Mouse (Mus musculus) spleen, postnatal 36 days (tissue): ENCODE measurements around the gene Arhgap10.

Experiments used
- DNase-seq, 2 experiments: peaks; one replicate each; pipeline ENCODE4 v3.0.0; 2022; ENCODE audit warnings: low spot score in 2 of 2, mixed read lengths in 1 of 2

The Arhgap10 gene

DNA sequence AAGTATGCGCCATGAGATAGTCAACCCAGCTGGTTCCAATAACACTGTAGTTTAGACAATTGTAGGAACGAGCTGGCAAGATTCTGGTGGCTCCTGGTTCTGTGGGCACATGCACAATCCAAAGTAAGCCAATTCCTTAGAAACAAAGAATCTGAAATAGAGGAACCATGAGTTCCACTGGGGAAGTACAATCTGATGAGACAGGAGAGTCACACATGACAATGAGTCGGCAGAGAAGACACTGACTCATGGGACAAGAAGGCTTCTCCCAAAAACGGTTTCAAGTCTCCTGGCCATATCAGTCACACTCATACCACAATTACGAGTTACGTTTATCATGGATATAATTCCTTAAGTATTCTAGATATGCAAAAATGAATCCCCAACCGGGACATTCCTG is 75.3 kb downstream of the Arhgap10 start:
- DNase-seq: no peak

DNA sequence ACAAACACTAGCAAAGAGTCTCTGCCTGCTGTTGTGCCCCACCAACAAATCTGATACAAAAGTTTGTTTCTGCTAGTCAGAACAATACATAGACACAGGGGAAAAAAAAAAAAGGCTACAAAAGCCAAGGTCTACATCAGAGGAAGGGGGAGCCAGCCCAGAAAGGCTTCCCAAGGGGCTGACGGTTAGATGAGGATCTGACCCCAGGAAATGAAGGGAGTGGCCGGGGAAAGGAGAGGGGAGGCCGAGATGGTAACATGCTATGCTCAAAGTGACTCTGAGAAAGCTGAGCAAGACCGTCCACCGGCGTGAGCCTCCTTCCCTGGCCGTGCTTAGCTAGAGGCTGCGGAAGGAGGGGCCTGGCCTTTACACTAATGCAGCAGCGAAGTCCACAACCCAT is 76.8 kb downstream of the Arhgap10 start:
- DNase-seq: no peak

DNA sequence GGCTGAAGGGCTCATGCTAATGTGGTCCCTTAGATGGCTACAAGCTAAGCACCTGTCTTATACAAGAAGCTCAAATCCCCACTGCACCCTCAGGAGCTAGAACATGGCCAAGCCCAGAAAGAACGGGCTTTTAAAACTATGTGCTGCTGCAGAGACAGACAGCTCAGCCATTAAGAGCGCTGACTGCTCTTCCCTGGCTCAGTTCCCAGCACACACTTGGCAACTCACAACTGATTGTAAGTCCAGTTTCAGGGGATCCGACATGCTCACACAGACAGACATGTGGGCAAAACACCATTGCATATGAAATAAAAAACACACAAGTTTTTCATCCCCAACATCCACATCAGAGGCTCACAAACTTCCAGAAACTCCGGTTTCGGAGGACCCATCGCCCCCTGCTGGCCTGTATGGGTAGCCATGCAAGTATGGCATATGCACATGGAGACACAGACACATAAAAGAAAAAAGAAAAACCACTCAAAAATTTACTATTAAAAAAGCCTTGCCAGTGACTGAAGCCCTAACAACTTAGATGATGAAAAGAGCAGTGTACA is 77.4 kb downstream of the Arhgap10 start:
- no peak for DNase-seq

DNA sequence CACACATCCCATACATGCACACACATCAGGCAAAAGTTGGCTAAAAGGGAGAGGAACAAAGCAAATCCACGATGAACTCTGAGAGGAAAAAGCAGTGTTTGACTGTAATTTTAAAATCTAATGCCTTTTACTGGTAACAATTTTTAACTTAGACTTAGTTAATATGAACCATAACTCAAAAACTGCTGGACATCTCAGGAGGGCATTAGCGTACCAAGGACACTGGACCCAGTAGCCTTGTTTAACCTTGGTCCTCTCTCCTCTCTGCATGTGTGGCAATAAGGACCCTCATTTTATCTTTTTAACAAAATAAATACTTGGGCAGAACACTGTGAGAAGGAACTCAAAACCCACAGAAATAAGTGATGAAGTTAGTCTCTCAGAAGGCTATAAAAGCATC is 78.1 kb downstream of the Arhgap10 start:
- no peak for DNase-seq

- DNase-seq: no peak
These were observed 79.8 kb downstream of the Arhgap10 start for GRCm38 (mm10) chr8:77437807-77438493.

GRCm38 (mm10) chr8:77436013-77436990 is 81.5 kb downstream of the Arhgap10 start:
- no peak for DNase-seq

- DNase-seq: no peak
These were observed 84.5 kb downstream of the Arhgap10 start for GRCm38 (mm10) chr8:77433221-77433620.

DNA sequence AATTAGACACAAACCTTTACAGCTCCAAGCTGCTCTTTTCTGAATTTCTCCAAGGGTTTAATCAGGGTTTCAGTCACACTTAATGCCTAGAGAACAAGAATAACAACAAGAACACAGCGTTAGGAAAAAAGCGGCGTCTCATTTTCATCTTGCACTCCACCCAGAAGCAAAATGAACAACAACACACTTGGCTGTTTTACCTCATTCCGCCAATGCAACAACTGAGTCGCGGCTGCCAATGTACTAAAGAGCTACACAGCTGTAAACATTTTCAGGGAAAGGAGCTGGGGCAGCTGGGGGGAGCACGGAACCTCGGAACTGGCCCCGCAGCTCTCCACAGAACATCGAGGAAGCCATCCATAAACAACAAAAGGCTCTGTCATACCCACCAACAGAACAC is 85.0 kb downstream of the Arhgap10 start:
- no peak for DNase-seq

DNA sequence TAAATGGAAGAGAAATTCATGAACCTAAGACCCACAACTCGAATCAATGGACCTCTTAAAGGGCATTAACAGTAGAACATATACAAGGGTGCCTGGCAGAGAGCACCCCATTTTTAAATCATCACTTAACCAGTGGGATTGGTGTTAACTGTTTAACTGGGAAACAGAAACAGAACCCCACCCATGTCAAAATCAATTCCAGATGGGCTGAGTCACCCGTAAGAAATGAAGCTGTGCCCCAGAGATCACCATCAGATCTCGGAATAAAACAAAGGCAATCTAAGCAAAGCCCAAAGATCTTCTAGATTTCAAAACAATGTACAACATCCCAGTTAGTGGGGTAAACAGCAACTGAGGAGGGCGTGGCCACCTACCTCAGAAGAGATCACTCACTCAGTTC is 89.3 kb downstream of the Arhgap10 start:
- DNase-seq: no peak

GRCm38 (mm10) chr8:77428015-77428414 is 89.7 kb downstream of the Arhgap10 start:
- no peak for DNase-seq

DNA sequence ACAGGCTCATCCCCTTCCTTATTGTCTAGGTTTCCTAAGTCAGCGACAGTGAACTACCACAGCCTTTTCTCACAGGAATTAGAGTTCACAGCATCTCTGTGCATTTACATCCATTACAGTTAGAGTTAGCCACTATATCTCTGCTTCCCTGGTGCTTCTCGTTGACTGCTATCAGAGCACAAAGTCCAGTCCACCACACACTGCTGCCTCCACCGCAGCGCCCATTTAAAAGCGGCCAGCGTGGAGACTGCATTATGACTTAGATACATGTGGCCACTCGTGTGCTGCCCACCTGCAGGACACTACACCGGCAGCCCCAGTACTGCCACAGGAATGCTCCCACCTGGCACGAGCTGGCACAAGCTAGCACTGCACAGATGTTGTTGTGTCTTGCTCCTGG is 90.3 kb downstream of the Arhgap10 start:
- no peak for DNase-seq

- DNase-seq: no peak
These were observed 93.9 kb downstream of the Arhgap10 start for GRCm38 (mm10) chr8:77423850-77424249.

DNA sequence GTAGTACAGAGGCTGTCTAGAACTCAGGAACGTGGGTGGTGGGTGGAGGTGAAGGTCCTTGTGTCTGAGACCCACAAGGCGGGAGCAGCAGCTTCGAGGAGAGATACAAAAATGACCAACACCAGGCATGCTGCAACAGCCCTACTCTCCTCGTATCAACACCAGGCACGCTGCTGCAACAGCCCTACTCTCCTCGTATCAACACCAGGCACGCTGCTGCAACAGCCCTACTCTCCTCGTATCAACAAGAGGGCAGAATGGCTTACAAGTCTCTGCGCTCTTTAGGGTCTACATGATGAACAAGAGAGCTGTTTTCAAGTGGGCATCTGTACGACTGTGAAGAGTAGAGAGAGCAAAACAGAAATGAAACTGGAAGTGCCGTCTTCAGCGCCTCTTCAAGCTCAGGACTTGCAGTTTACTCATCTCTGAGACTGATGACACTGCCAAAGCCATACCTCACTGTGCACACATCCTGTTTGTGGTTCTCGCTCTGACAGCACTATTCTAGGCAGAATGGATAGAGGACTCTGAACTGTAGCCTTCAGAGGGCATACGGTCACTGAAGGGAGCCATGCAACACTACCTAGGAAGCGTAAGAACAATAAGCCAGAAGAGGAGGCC is 95.0 kb downstream of the Arhgap10 start:
- peak; percentile 72 to 74 for DNase-seq

GRCm38 (mm10) chr8:77421596-77421995 is 96.2 kb downstream of the Arhgap10 start:
- no peak for DNase-seq

- DNase-seq: peak; percentile 32 to 41
These were observed 98.0 kb downstream of the Arhgap10 start for GRCm38 (mm10) chr8:77419731-77420130.

DNA sequence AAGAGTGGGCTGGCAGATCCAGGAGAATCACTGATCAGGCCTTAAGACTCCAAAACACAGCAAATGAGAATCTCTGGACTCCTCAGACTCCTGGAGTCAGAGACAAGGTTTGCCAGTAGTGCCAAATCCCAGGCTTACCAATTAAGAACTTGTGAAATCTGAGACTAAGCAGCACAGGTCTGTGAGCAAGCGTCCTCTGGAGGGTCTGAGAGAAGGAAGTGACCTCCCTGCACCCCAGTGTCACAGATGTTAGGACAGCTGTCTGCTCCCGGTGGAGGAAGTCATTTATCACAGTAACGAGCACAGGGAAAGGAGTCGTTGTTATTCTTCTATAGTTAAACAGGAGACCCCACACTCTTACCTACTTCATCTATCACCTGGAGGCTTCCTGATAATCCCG is 101.0 kb downstream of the Arhgap10 start:
- no peak for DNase-seq

DNA sequence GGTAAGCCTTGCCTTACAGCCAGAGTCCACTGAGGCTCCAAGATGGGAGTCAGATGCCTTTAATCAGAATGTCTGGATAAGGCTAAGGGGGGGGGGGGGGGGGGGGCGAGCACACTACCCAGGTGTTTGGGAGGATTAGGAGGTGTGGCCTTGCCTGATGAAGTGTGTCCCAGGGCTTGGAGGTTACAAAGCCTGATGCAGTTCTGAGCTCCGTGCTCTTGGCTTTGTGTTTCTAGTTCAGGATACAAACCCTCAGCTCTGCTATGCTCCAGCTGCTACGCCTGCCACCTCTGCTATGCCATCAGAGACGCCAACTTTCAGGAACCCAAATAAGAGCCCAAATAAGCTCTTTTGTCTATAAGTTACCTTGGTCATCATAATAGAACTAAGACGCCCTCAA is 101.7 kb downstream of the Arhgap10 start:
- no peak for DNase-seq

DNA sequence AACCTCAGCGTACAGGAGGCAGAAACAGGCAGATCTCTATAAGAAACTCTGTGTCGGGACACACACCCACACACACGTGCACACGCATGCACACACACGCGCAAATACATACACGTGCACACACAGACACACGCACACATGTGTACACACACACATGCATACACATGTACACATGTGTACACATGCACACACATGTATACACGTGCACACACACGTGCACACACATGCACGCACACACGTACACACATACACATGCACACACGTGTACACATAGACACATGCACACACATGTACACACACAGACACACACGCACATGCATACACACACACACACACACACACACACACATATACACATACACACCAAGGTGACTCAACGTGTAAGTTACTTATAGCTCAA is 106.5 kb downstream of the Arhgap10 start:
- no peak for DNase-seq

- DNase-seq: no peak
These were observed 107.4 kb downstream of the Arhgap10 start for GRCm38 (mm10) chr8:77410394-77410793.

GRCm38 (mm10) chr8:77408527-77409215 is 109.1 kb downstream of the Arhgap10 start:
- no peak for DNase-seq

DNA sequence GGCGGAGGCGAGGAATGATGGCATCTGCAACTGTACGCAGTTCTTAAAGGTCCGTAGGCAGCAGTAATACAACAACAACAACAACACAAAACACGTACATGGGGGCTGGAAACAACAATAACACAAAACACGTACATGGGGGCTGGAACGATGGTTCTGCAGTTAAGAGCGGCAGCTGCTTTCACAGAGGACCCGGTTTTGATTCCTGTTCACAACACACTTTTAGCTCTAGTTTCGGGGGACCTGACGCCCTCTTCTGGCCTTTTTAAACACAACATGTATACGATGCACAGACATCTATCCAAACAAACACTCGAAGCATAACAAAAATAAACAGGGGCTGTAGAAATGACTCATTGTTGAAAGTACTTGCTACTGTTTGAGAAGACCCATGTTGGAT is 110.9 kb downstream of the Arhgap10 start:
- no peak for DNase-seq

- no peak for DNase-seq
These were observed 111.3 kb downstream of the Arhgap10 start for GRCm38 (mm10) chr8:77406444-77406843.
